Mouse (Mus musculus) effector memory CD4-positive, alpha-beta T cell, adult 7 months (primary cell): ENCODE measurements around the gene Rnf166. TPM values are rescaled to one million over a fixed set of nuclear protein-coding genes. Genes with fewer than 3 reads are reported as not detected.

Experiments used
- polyA plus RNA-seq: library from polyadenylated mRNA; unstranded; fragments of 100-300 nt; shearing (Covaris generic); gene quantifications from one replicate; pipeline ENCODE4 v1.2.1, GENCODE M21; 2017

Rnf166 gene
- polyA plus RNA-seq, result 202 TPM

GRCm38 (mm10) chr8:122475580-122476320, at the start of gene Rnf166, which contains the start of gene Ctu2:
Gene Rnf166, minus strand, starts transcription at chr8:122476064.
Gene Ctu2, plus strand, starts transcription at chr8:122476143.

GRCm38 (mm10) chr8:122460524-122461472, 15.1 kb downstream of the Rnf166 start, which contains the start of gene Snai3:
Gene Snai3, minus strand, starts transcription at chr8:122460733.

GRCm38 (mm10) chr8:122443262-122444006, 32.4 kb downstream of the Rnf166 start, which contains the start of gene Mvd:
Gene Mvd, minus strand, starts transcription at chr8:122443422.

GRCm38 (mm10) chr8:122432443-122433268, 43.2 kb downstream of the Rnf166 start, which contains the start of gene Cyba:
Gene Cyba, minus strand, starts transcription at chr8:122432930.

GRCm38 (mm10) chr8:122421376-122422070, 54.3 kb downstream of the Rnf166 start, which contains the start of gene Il17c:
Gene Il17c, plus strand, starts transcription at chr8:122422020.

Other genes starting within 250 kb of the Rnf166 start
- gene Zfpm1, start 193.9 kb downstream of the Rnf166 start, polyA plus RNA-seq, result 49.6 TPM
- not detected for gene Trhr2, start 115.3 kb downstream of the Rnf166 start, polyA plus RNA-seq
- gene Zc3h18, start 99.5 kb downstream of the Rnf166 start, polyA plus RNA-seq, result 53.8 TPM
- gene Il17c, start 54.0 kb downstream of the Rnf166 start, polyA plus RNA-seq, result not detected
- gene Cyba, start 43.1 kb downstream of the Rnf166 start, polyA plus RNA-seq, result 489 TPM
- 7.1 TPM for gene Mvd, start 32.6 kb downstream of the Rnf166 start, polyA plus RNA-seq
- 11.0 TPM for gene Snai3, start 15.3 kb downstream of the Rnf166 start, polyA plus RNA-seq
- 47.3 TPM for gene Ctu2, start 79 bp upstream of the Rnf166 start, polyA plus RNA-seq
- gene Piezo1, start 75.3 kb upstream of the Rnf166 start, polyA plus RNA-seq, result 36.6 TPM
- 115 TPM for gene Cdt1, start 92.0 kb upstream of the Rnf166 start, polyA plus RNA-seq
- gene Aprt, start 100.8 kb upstream of the Rnf166 start, polyA plus RNA-seq, result 185 TPM
- gene Galns, start 135.4 kb upstream of the Rnf166 start, polyA plus RNA-seq, result 5.6 TPM
- 43.7 TPM for gene Trappc2l, start 135.6 kb upstream of the Rnf166 start, polyA plus RNA-seq
- not detected for gene Pabpn1l, start 146.7 kb upstream of the Rnf166 start, polyA plus RNA-seq
- 0.78 TPM for gene Cbfa2t3, start 223.0 kb upstream of the Rnf166 start, polyA plus RNA-seq